Mouse (Mus musculus): ENCODE results near the gene Cul3.

Cul3 gene

GRCm38 (mm10) chr1:80315533-80316045, 24.7 kb downstream of the Cul3 start:
- no peak for DNase-seq (ENCODE audit: extremely low spot score, low read depth, low spot score)

- DNase-seq (ENCODE audit: extremely low spot score, low read depth, low spot score) = no peak
Measured at GRCm38 (mm10) chr1:80293307-80293706, 47.0 kb downstream of the Cul3 start.

DNA sequence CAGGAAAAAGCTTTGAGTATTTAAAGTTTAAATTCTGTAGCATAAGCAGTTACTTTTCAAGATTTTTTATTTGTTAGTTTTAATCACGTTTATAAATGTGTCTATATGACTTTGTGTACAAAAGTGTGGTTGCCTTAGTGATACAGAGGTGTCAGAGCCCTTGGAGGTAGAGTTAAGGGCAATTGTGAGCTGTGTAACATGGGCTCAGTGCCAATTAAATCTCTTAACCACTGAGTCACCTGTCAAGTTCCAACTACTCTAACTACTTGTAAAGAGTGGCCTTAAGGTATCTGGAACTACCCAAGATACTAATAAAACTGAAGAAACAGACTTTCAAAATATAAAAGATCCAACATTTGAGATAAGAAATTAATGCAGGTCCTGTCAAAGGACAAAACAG, 61.5 kb downstream of the Cul3 start:
- DNase-seq (ENCODE audit: extremely low spot score, low read depth, low spot score) = no peak

DNA sequence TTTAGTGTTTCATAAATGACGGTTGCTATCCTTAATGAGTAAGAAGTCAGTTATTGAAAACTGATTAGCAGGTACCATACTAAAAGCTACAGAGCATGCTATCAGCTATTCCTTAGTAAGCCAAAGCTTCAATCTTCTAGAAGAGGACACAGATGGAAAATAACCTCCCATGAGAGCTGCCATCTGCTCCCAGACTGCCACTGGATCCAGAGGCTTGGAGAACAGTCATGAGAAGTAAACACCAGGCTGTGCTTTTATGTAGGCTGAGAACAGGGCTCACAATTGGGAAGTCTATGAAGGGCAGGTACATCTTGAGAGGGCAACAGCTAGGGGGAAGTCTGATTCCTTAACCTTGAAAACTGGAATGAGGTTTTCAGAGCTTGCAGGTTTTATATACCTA, 79.8 kb downstream of the Cul3 start:
- DNase-seq (ENCODE audit: extremely low spot score, low read depth, low spot score) = no peak

DNA sequence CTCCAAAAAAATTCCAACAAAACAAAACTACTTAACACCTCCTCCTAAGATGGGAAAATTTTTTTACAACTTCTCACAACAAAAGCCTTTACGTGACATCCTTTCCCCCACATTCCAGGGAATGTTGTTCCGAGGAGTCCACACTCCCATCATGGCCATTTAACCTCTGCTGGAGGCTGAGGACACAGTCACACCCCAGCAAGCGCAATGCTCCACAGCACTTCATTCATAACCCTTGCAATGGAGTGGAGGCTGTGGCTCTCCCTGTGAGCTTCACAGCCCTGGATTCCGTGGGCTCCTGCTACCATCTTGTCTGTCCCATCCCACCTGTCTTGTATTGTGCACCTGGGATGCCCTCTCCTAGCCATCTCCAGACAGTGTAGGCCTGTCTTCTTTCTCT, 81.6 kb downstream of the Cul3 start:
- DNase-seq (ENCODE audit: extremely low spot score, low read depth, low spot score) = no peak

GRCm38 (mm10) chr1:80253309-80253708, 87.0 kb downstream of the Cul3 start:
- DNase-seq (ENCODE audit: extremely low spot score, low read depth, low spot score) = no peak

DNA sequence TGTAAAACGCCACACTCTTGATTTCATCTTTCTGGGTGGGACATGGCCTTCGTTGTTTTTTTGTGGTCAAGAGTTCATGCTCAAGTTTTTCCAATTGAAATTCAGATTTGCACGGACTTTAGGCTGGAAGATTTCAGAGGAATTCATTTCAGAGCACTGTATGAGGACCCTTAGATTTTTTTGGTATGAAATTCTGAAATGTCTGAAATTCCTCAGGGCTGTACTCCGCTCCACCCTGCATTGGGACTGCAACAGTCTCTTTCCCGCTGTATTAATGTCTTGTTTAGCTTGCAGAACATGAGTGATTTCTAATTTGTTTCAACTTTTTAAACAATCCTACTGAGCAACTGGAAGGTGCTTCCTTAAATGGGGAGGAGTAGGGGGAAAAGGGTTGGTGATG, 90.0 kb downstream of the Cul3 start:
- DNase-seq (ENCODE audit: extremely low spot score, low read depth, low spot score) = no peak

- no peak for DNase-seq (ENCODE audit: extremely low spot score, low read depth, low spot score)
Measured at GRCm38 (mm10) chr1:80247131-80247530, 93.1 kb downstream of the Cul3 start.

GRCm38 (mm10) chr1:80244123-80244522, 96.2 kb downstream of the Cul3 start:
- DNase-seq (ENCODE audit: extremely low spot score, low read depth, low spot score) = no peak

- DNase-seq (ENCODE audit: extremely low spot score, low read depth, low spot score) = no peak
Measured at GRCm38 (mm10) chr1:80241579-80241978, 98.7 kb downstream of the Cul3 start.

DNA sequence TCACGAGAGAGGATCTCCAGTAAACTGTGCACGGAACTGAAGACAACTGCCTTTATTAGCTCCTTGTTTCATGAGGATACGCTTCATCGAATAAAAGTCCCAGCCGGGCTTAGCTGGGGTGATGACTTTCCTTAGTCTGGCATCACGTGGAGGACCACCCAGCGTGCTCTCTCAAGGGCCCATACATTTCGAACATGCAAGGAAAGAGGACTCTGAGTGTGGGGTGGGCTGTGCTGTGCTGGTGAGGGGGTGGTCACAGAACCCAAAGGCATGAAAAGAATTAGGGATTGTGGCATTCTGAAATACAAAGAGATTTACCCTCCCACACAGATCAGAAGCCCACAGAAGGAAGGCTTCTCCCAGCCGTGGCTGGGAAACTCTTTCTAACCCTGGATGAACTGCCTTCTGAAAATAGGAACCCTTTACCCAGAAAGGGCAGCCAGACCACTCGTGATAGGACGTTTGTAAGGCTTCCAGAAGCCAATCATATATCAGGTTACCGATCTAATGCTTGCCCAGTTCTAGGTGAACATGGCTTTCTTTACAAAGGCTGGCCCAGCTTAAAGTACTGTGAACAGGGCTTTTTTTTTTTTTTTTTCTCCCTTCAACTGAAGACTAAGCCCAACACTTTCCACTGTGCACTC, 100.1 kb downstream of the Cul3 start:
- no peak for DNase-seq (ENCODE audit: extremely low spot score, low read depth, low spot score)

GRCm38 (mm10) chr1:80239481-80239880, 100.8 kb downstream of the Cul3 start:
- no peak for DNase-seq (ENCODE audit: extremely low spot score, low read depth, low spot score)

DNA sequence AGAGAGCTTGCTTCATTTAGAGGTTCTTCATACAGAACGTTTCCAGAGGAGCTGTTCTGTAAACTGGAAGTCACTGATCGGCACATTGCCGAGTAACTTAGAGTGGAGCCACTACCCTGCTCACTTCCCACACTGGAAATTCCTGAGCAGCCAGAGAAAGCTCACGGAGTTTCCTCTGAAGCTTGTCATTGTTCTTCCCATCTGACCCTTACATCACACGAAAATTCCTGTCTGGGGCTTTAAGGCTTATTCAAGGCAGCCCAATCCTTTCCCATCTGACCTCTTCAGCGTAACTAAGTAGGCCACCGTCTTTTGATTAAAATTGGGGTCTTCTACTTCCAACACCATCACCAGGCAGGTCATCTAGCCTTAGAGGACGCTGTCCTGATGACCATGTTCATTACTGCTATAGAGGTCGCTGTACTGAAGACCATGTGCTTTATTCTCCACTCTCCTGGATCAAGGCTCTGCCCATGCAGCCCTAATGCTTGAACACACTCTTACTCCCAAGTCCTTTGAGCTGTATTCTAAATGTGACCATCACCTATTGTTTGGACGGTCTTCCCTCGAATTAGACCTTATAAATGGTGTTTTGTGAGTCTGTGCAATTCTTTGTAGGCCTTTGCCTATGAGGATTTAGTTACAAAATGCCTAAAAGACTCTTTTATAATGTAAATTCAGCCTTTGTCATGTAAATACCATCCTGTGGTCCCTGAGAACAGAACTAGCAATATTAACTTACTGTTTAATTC, 103.2 kb downstream of the Cul3 start:
- no peak for DNase-seq (ENCODE audit: extremely low spot score, low read depth, low spot score)

- no peak for DNase-seq (ENCODE audit: extremely low spot score, low read depth, low spot score)
Measured at GRCm38 (mm10) chr1:80236126-80236525, 104.2 kb downstream of the Cul3 start.

DNA sequence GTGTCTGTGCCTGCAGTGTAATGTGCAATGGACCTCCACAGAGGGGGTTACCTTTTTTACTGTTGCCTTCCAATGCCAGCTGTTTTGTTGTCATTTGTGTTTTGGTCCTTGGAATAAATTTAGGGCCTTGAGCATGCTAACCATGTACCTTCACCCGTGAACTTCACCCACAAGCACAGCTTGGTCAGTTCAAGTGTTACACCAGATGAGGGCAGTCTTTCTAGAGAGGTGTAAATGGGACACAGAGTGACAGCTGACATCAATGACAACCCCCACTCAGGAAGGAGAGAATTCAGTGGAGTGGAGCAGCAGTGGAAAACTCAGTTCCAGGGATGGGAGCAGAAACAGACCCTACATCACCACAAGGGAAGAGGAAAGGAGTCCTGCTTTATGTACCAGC, 109.7 kb downstream of the Cul3 start:
- DNase-seq (ENCODE audit: extremely low spot score, low read depth, low spot score) = no peak

GRCm38 (mm10) chr1:80224839-80225412, 115.4 kb downstream of the Cul3 start:
- no peak for DNase-seq (ENCODE audit: extremely low spot score, low read depth, low spot score)

- no peak for DNase-seq (ENCODE audit: extremely low spot score, low read depth, low spot score)
Measured at GRCm38 (mm10) chr1:80221151-80221550, 119.1 kb downstream of the Cul3 start.

- no peak for DNase-seq (ENCODE audit: extremely low spot score, low read depth, low spot score)
Measured at GRCm38 (mm10) chr1:80218268-80218667, 122.0 kb downstream of the Cul3 start, which contains the start of gene Fam124b. Gene Fam124b (minus strand): TSS chr1:80218473.
